Mouse (Mus musculus) adrenal gland, postnatal 14 days (tissue): Measurements from ENCODE around the gene Gm21693. TPM values are rescaled to one million over a fixed set of nuclear protein-coding genes. Genes with fewer than 3 reads are reported as not detected.
"Not testable (repeated sequence)": the region's sequence is repeated elsewhere in the genome, so short reads cannot be mapped to it uniquely, and the experiment has no call there.

Experiments used
- DNase-seq: peaks from one replicate; pipeline ENCODE4 v3.0.0; 2021; ENCODE audit warnings: mixed read lengths
- long read RNA-seq, 2 experiments: library from polyadenylated mRNA; stranded (forward); transcript quantifications; one replicate each; pipeline ENCODE4 v2.0.0; 2021
- total RNA-seq: library from RNA; stranded (reverse); gene quantifications from 2 replicates; pipeline ENCODE4 v1.2.3, GENCODE M21; 2021

Gm21693 gene
- not detected in 2 replicates for total RNA-seq
- long read RNA-seq, experiment 1, result 0 reads
- long read RNA-seq, experiment 2, result 0 reads

GRCm38 (mm10) chrY:3345229-3345628, at the start of gene Gm21693:
TSS of gene Gm21693 (minus strand) at chrY:3345329.
- DNase-seq, result not testable (repeated sequence)

GRCm38 (mm10) chrY:3340661-3341060, 4.5 kb downstream of the Gm21693 start:
- not testable (repeated sequence) for DNase-seq

- not testable (repeated sequence) for DNase-seq
These were observed 38.8 kb downstream of the Gm21693 start, which contains the start of gene Gm21677 for GRCm38 (mm10) chrY:3306349-3306748. TSS of gene Gm21677 (minus strand) at chrY:3306449.

Other genes starting within 250 kb of the Gm21693 start
- not detected in 2 replicates for gene Gm21677, start 38.9 kb downstream of the Gm21693 start, total RNA-seq
- not detected in 2 replicates for gene Gm21704, start 64.8 kb upstream of the Gm21693 start, total RNA-seq
- not detected in 2 replicates for gene Gm21708, start 64.8 kb upstream of the Gm21693 start, total RNA-seq